Mouse (Mus musculus): ENCODE data around the gene Ptbp1.

GRCm38 (mm10) chr10:79840644-79841551, 13.3 kb upstream of the Ptbp1 start:
- TF ChIP-seq POLR2A (IDR thresholded peaks at IDR 0.05; ENCODE audit: low read depth, low read length) (peak; percentile 38; the same call in 1 of the 2 replicates), CTCF (IDR thresholded peaks at IDR 0.05; ENCODE audit: extremely low read depth, insufficient read length, insufficient replicate concordance, low read depth, low read length) (no peak)
